Mouse (Mus musculus) forebrain, postnatal 0 days (tissue): ENCODE data around the gene Polr2f. TPM values are rescaled to one million over a fixed set of nuclear protein-coding genes. Genes with fewer than 3 reads are reported as not detected.

Experiments
- ATAC-seq: fragments of 200-750 bp; cut with Nextera tagmentation; 2 replicates; pipeline ENCODE4 v1.8.0; 2017; ENCODE audit warnings: mild to moderate bottlenecking, moderate library complexity
- DNase-seq: peaks from one replicate; pipeline ENCODE4 v3.0.0-alpha.2; 2015
- H3K27ac ChIP-seq: fragments of 300-500 bp; sonication (generic); 2 replicates; pipeline ENCODE4 v1.5.1; 2014; ENCODE audit warnings: low read depth, mild to moderate bottlenecking, antibody characterized with exemption, low read length, moderate library complexity, mixed read lengths
- H3K27me3 ChIP-seq: fragments of 300-500 bp; sonication (generic); 2 replicates; pipeline ENCODE4 v1.6.1; 2014; ENCODE audit warnings: mild to moderate bottlenecking, low read length, mixed read lengths; ENCODE audit not compliant: insufficient read depth
- H3K36me3 ChIP-seq: fragments of 300-500 bp; sonication (generic); 2 replicates; pipeline ENCODE4 v1.6.1; 2014; ENCODE audit warnings: mild to moderate bottlenecking, moderate library complexity; ENCODE audit not compliant: insufficient read depth
- H3K4me1 ChIP-seq: fragments of 300-500 bp; sonication (generic); 2 replicates; pipeline ENCODE4 v1.6.1; 2014; ENCODE audit warnings: antibody characterized with exemption; ENCODE audit not compliant: insufficient read depth
- H3K4me2 ChIP-seq: fragments of 300-500 bp; sonication (generic); 2 replicates; pipeline ENCODE4 v1.6.1; 2014; ENCODE audit warnings: low read depth, mild to moderate bottlenecking, moderate library complexity
- H3K4me3 ChIP-seq: fragments of 300-500 bp; sonication (generic); 2 replicates; pipeline ENCODE4 v1.5.1; 2014; ENCODE audit warnings: low read depth, low read length, mixed read lengths
- H3K9ac ChIP-seq: fragments of 300-500 bp; sonication (generic); 2 replicates; pipeline ENCODE4 v1.6.1; 2014; ENCODE audit warnings: mild to moderate bottlenecking
- H3K9me3 ChIP-seq: fragments of 300-500 bp; sonication (generic); 2 replicates; pipeline ENCODE4 v1.6.1; 2016; ENCODE audit warnings: low read length
- CTCF ChIP-seq: sonication (generic); IDR thresholded peaks from 2 replicates; pipeline ENCODE4 v1.5.1; 2016; ENCODE audit warnings: antibody characterized with exemption, control low read depth, low read depth
- WGBS: fragments of 180-500 bp; shearing (Covaris S2); extraction: QIAGEN DNeasy Blood & Tissue Kit; methylation state at CpG from one replicate; pipeline ENCODE4 v1.1.7; 2014; 5-methylcytosine and 5-hydroxymethylcytosine counted together
- polyA plus RNA-seq: library from polyadenylated mRNA; unstranded; fragments of >200 nt; fragmentation: Nextera tagmentation; extraction: Ambion mirVana; gene quantifications from 2 replicates; pipeline ENCODE4 v1.2.1, GENCODE M21; 2015
- total RNA-seq: library from RNA; depleted of rRNA; stranded (reverse); fragments of >200 nt; gene quantifications from 2 replicates; pipeline ENCODE4 v1.2.3, GENCODE M21; 2014

The Polr2f gene
- total and polyA plus RNA-seq, 2 experiments from 2014 or later: 48.6 to 362 TPM

- no peak overlapping the region for H3K9ac ChIP-seq
- WGBS: 28% methylated on average over 8 of the region's 8 CpGs
- peak overlapping the region; percentile 74 for H3K27ac ChIP-seq
- no peak overlapping the region for H3K4me3 ChIP-seq
- DNase-seq (peak; percentile 50), ATAC-seq (peak; percentile 70)
- no peak overlapping the region for H3K4me2 ChIP-seq
- no peaks in the 10 kb centered on the region for H3K9me3 ChIP-seq
- H3K4me1 ChIP-seq: no peaks in the 10 kb centered on the region
- no peak for TF ChIP-seq CTCF
- peaks cover 45% of the 10 kb centered on the region for H3K36me3 ChIP-seq
- no peaks in the 10 kb centered on the region for H3K27me3 ChIP-seq
Measured at GRCm38 (mm10) chr15:79151881-79152280, 11.1 kb downstream of the Polr2f start.

- Histone ChIP-seq H3K4me3 (no peak overlapping the region), H3K4me1 (no peaks in the 10 kb centered on the region), H3K36me3 (peaks cover 37% of the 10 kb centered on the region), H3K27me3 (no peaks in the 10 kb centered on the region), H3K4me2 (no peak overlapping the region), H3K9me3 (no peaks in the 10 kb centered on the region), H3K9ac (no peak overlapping the region), H3K27ac (peak overlapping the region; percentile 74)
- no peak for DNase-seq
- 35% methylated on average over 6 of the region's 6 CpGs for WGBS
- peak; percentile 36; the same call in 1 of the 2 replicates for ATAC-seq
- no peak for TF ChIP-seq CTCF
Measured at GRCm38 (mm10) chr15:79152709-79153108, 11.9 kb downstream of the Polr2f start.

- 36% methylated on average over 3 of the region's 3 CpGs for WGBS
- TF ChIP-seq CTCF: no peak
- H3K4me1 ChIP-seq: no peaks in the 10 kb centered on the region
- no peak overlapping the region for H3K9ac ChIP-seq
- no peak overlapping the region for H3K27ac ChIP-seq
- H3K36me3 ChIP-seq: peaks cover 21% of the 10 kb centered on the region
- DNase-seq: no peak
- no peaks in the 10 kb centered on the region for H3K9me3 ChIP-seq
- H3K4me2 ChIP-seq: no peak overlapping the region
- no peak for ATAC-seq
- no peak overlapping the region for H3K4me3 ChIP-seq
- no peaks in the 10 kb centered on the region for H3K27me3 ChIP-seq
Measured at GRCm38 (mm10) chr15:79155572-79155971, 14.8 kb downstream of the Polr2f start.

- Histone ChIP-seq H3K4me1 (no peaks in the 10 kb centered on the region), H3K4me2 (peak overlapping the region; percentile 5; the same call in 1 of the 2 replicates)
Measured at GRCm38 (mm10) chr15:79162301-79162700, 21.5 kb downstream of the Polr2f start.

GRCm38 (mm10) chr15:79162822-79163221 is 22.0 kb downstream of the Polr2f start:
- H3K9ac ChIP-seq: no peak overlapping the region
- no peaks in the 10 kb centered on the region for H3K4me1 ChIP-seq
- ATAC-seq (no peak), DNase-seq (no peak)
- no peaks in the 10 kb centered on the region for H3K9me3 ChIP-seq
- TF ChIP-seq CTCF: peak; percentile 42
- H3K4me3 ChIP-seq: no peak overlapping the region
- peaks cover 18% of the 10 kb centered on the region for H3K27me3 ChIP-seq
- H3K36me3 ChIP-seq: no peaks in the 10 kb centered on the region
- no peak overlapping the region for H3K4me2 ChIP-seq
- H3K27ac ChIP-seq: no peak overlapping the region
- WGBS: 45% methylated on average over 14 of the region's 14 CpGs

More at GRCm38 (mm10) chr15:79162301-79162700, 21.5 kb downstream of the Polr2f start:
- Histone ChIP-seq H3K27ac (no peak overlapping the region), H3K9ac (no peak overlapping the region), H3K36me3 (no peaks in the 10 kb centered on the region), H3K4me3 (no peak overlapping the region), H3K27me3 (peaks cover 18% of the 10 kb centered on the region), H3K9me3 (no peaks in the 10 kb centered on the region)
- no peak for TF ChIP-seq CTCF
- ATAC-seq (no peak), DNase-seq (no peak)
- WGBS: 78% methylated on average over 7 of the region's 7 CpGs

GRCm38 (mm10) chr15:79164251-79164650 is 23.4 kb downstream of the Polr2f start:
- WGBS: 14% methylated on average over 13 of the region's 15 CpGs
- no peak for TF ChIP-seq CTCF
- no peak overlapping the region for H3K4me3 ChIP-seq

GRCm38 (mm10) chr15:79165140-79165539 is 24.3 kb downstream of the Polr2f start, which contains the start of gene Sox10:
Gene Sox10, minus strand, starts transcription at chr15:79165240.
- WGBS: 47% methylated on average over 5 of the region's 5 CpGs
- H3K27ac ChIP-seq: no peak within 1 kb of the TSS

More at GRCm38 (mm10) chr15:79164251-79164650, 23.4 kb downstream of the Polr2f start:
- Histone ChIP-seq H3K4me1 (no peaks in the 10 kb centered on the region), H3K27ac (no peak overlapping the region), H3K9me3 (no peaks in the 10 kb centered on the region), H3K9ac (no peak overlapping the region), H3K4me2 (no peak overlapping the region), H3K36me3 (no peaks in the 10 kb centered on the region), H3K27me3 (peaks cover 18% of the 10 kb centered on the region)
- ATAC-seq (no peak; the same call in 1 of the 2 replicates), DNase-seq (no peak)

More at GRCm38 (mm10) chr15:79165140-79165539, 24.3 kb downstream of the Polr2f start, which contains the start of gene Sox10:
- Histone ChIP-seq H3K4me1 (no peaks in the 10 kb centered on the region), H3K27me3 (peaks cover 18% of the 10 kb centered on the region), H3K4me3 (no peak within 1 kb of the TSS), H3K36me3 (no peaks in the 10 kb centered on the region), H3K9ac (no peak within 1 kb of the TSS), H3K4me2 (no peak within 1 kb of the TSS), H3K9me3 (no peaks in the 10 kb centered on the region)
- DNase-seq (no peak), ATAC-seq (no peak)
- TF ChIP-seq CTCF: no peak
